Mouse (Mus musculus): ENCODE data around the gene Rfc4. TPM values are rescaled to one million over a fixed set of nuclear protein-coding genes. Genes with fewer than 3 reads are reported as not detected.

Rfc4 gene
- polyA plus RNA-seq, 1 experiment from 2014 or later, result 104 TPM

DNA sequence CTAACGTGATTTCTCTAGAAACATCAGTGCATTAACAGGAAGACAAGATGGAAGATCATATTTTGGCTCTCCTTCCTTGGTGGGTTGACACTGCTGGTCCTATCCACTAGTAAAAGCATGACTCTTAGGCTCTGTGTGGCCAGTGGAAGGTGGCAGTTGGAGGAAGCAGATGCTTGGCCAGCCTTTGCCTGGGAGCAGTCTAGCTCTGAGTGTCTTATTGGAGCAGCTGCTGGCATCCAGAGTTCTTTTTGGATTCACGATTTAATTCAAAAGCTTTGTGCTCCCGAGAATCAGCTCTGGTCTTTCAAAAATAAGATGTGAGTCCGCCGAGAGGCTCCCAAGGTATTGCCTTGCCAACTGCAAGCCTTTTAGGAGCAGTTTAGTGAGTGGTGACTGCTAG is 17.7 kb upstream of the Rfc4 start:
- no peak overlapping the region for H3K4me3 ChIP-seq (ENCODE audit: low read depth, low read length)
- H3K9ac ChIP-seq (ENCODE audit: low read depth, low read length), result no peak overlapping the region
- H3K4me1 ChIP-seq (ENCODE audit: control insufficient read depth, low read depth, low read length), result no peaks in the 10 kb centered on the region; the same call in none of the 2 replicates
- WGBS (ENCODE audit: insufficient replicate concordance), result 55% methylated on average over 5 of the region's 5 CpGs
- no peak overlapping the region for H3K4me2 ChIP-seq (ENCODE audit: low read depth, low read length)
- no peaks in the 10 kb centered on the region for H3K36me3 ChIP-seq (ENCODE audit: control insufficient read depth, insufficient read depth)
- ATAC-seq (ENCODE audit: low read depth), result no peak
- H3K9me3 ChIP-seq (replicated peaks; ENCODE audit: control insufficient read depth, low read length), result no peaks in the 10 kb centered on the region
- H3K27ac ChIP-seq (ENCODE audit: low read length), result no peak overlapping the region
- no peaks in the 10 kb centered on the region for H3K27me3 ChIP-seq (ENCODE audit: control insufficient read depth, insufficient read depth, low read depth, low read length)

DNA sequence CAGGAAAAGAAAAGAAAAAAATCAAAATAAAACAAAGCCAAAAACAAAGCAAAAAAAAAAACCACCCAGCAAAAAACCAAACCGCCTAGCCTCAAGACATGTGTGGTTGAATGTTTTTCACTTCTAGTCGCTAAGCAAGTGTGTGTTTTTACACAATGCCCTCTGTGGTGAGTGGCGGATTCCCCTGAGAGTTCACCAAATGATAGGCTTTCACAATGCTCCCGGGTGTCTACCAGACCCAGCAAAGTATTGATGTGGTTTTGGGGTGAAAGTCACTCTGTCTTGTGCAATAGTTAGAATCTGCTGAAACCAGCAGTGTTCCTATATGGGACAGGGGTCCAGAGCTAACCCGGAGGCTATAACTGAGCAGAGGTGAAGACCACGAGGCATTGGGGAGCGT is 16.8 kb upstream of the Rfc4 start:
- Histone ChIP-seq H3K9me3 (replicated peaks; ENCODE audit: control insufficient read depth, low read length) (no peaks in the 10 kb centered on the region), H3K4me1 (ENCODE audit: control insufficient read depth, low read depth, low read length) (no peaks in the 10 kb centered on the region; the same call in none of the 2 replicates), H3K9ac (ENCODE audit: low read depth, low read length) (no peak overlapping the region), H3K27ac (ENCODE audit: low read length) (no peak overlapping the region), H3K36me3 (ENCODE audit: control insufficient read depth, insufficient read depth) (no peaks in the 10 kb centered on the region), H3K4me3 (ENCODE audit: low read depth, low read length) (no peak overlapping the region), H3K4me2 (ENCODE audit: low read depth, low read length) (no peak overlapping the region), H3K27me3 (ENCODE audit: control insufficient read depth, insufficient read depth, low read depth, low read length) (no peaks in the 10 kb centered on the region)
- peak; percentile 78 for ATAC-seq (ENCODE audit: low read depth)
- 33% methylated on average over 7 of the region's 7 CpGs for WGBS (ENCODE audit: insufficient replicate concordance)

DNA sequence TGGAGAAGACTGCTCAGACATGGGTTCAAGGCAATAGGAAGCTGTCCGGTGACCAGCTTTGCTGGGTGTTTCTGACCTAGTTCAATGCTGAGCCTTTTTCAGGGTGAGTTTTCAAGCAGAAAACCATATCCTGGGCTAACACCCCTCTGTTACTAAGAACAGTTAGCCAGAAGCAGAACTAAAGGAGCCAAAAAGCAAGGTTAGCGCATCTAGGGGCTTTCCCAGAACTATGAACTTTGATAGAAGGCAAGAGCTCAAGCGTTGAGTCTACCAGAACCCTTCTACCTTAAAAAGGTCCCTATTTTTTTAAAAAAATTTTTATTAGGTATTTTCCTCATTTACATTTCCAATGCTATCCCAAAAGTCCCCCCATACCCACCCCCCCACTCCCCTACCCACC is 13.4 kb upstream of the Rfc4 start:
- whole genome bisulfite sequencing (ENCODE audit: insufficient replicate concordance), result 70% methylated on average over 3 of the region's 3 CpGs
- Histone ChIP-seq H3K4me2 (ENCODE audit: low read depth, low read length) (no peak overlapping the region), H3K9ac (ENCODE audit: low read depth, low read length) (no peak overlapping the region), H3K36me3 (ENCODE audit: control insufficient read depth, insufficient read depth) (no peaks in the 10 kb centered on the region), H3K4me1 (ENCODE audit: control insufficient read depth, low read depth, low read length) (no peaks in the 10 kb centered on the region; the same call in none of the 2 replicates), H3K27me3 (ENCODE audit: control insufficient read depth, insufficient read depth, low read depth, low read length) (no peaks in the 10 kb centered on the region), H3K4me3 (ENCODE audit: low read depth, low read length) (no peak overlapping the region), H3K9me3 (replicated peaks; ENCODE audit: control insufficient read depth, low read length) (no peaks in the 10 kb centered on the region), H3K27ac (ENCODE audit: low read length) (no peak overlapping the region)
- ATAC-seq (ENCODE audit: low read depth), result no peak

DNA sequence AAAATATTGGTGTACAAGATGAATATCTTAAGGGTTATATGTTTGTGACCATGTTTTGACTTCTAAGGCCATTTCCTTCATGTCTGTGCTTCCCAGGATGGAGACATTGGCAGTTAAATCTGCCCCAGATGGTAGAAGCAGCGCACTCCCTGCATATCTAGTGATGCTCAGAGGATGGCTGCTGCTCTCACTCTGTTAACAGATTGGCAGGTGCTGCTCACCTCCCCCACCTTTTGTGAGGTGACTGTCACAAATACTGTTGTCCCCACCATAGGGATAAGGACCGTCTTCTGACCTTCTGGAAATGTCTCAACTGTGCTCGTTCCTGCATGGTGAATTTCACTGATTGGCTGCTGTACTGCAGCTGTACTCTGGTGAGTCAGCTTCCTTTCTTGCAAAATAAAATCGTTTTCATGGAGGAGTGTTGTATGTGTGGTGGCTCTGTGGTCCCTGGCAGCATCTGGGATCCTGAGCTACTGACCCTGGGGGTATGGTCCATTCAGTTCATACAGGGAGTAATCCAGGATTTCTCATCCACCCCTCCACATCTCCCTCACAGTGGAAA is 9.0 kb upstream of the Rfc4 start:
- H3K4me2 ChIP-seq (ENCODE audit: low read depth, low read length), result no peak overlapping the region
- H3K4me1 ChIP-seq (ENCODE audit: control insufficient read depth, low read depth, low read length), result no peaks in the 10 kb centered on the region
- H3K36me3 ChIP-seq (ENCODE audit: control insufficient read depth, insufficient read depth), result no peaks in the 10 kb centered on the region
- H3K27ac ChIP-seq (ENCODE audit: low read length), result no peak overlapping the region
- no peak for ATAC-seq (ENCODE audit: low read depth)
- no peak overlapping the region for H3K9ac ChIP-seq (ENCODE audit: low read depth, low read length)
- WGBS (ENCODE audit: insufficient replicate concordance), result 33% methylated on average over 4 of the region's 4 CpGs
- no peaks in the 10 kb centered on the region for H3K27me3 ChIP-seq (ENCODE audit: control insufficient read depth, insufficient read depth, low read depth, low read length)
- no peak overlapping the region for H3K4me3 ChIP-seq (ENCODE audit: low read depth, low read length)
- H3K9me3 ChIP-seq (replicated peaks; ENCODE audit: control insufficient read depth, low read length), result no peaks in the 10 kb centered on the region

DNA sequence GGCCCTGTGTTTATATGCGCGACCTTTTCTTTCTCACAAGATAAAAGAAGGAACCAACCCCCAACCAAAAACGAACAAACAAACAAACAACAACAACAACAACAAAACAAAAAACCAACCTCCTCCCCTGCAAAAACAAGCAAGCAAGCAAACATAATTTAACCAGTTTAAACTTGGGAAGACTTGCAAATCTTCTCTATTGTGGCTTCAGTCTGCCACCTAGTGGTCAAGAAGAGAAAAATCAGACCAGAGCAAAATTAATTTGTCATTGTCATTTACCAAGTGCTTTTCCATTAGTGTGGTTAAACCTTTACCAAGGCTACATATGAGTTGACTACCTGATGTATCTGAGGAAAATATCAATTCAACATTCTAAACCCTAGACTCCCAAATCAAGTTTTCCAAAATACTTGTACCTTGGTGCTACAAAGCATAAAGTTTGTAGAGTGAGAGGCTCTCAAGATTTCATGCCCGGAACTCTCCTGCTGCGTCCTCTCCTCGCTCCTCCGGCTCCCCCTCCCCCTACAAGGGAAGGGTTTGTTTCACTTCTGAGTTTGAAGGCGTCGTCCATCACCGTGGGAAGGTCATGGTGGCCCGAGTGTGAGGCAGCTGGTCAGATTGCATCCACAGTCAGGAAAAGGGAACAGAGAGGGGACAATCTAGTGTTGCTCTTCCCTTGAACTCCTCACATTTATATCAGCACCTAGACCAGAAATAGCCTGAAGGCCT is 8.0 kb upstream of the Rfc4 start:
- H3K9ac ChIP-seq (ENCODE audit: low read depth, low read length), result no peak overlapping the region
- no peak for ATAC-seq (ENCODE audit: low read depth)
- no peaks in the 10 kb centered on the region for H3K27me3 ChIP-seq (ENCODE audit: control insufficient read depth, insufficient read depth, low read depth, low read length)
- no peak overlapping the region for H3K27ac ChIP-seq (ENCODE audit: low read length)
- H3K36me3 ChIP-seq (ENCODE audit: control insufficient read depth, insufficient read depth), result no peaks in the 10 kb centered on the region
- no peaks in the 10 kb centered on the region for H3K9me3 ChIP-seq (replicated peaks; ENCODE audit: control insufficient read depth, low read length)
- H3K4me1 ChIP-seq (ENCODE audit: control insufficient read depth, low read depth, low read length), result no peaks in the 10 kb centered on the region
- WGBS (ENCODE audit: insufficient replicate concordance), result 23% methylated on average over 11 of the region's 11 CpGs
- H3K4me3 ChIP-seq (ENCODE audit: low read depth, low read length), result no peak overlapping the region
- no peak overlapping the region for H3K4me2 ChIP-seq (ENCODE audit: low read depth, low read length)

DNA sequence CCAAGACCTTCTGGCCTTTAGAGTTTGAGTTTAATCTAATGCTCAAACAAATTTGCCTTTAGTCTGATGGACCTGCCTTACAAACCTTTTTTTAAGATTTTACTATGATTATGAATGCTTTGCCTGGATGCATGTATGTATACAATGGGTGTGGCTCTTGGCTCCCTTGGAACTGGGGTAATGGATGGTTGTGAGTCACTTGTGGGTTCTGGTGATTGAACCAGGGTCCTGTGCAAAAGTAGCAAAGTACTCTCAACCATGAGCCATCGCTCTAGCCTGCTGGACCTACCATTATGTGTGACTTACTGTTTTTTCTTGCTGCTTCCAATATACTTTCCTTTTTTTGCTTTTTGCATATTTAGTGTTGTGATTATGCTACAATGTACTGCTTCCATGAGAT is 4.8 kb upstream of the Rfc4 start:
- WGBS (ENCODE audit: insufficient replicate concordance), result 75% methylated on average over 1 of the region's 1 CpGs
- H3K27me3 ChIP-seq (ENCODE audit: control insufficient read depth, insufficient read depth, low read depth, low read length), result no peaks in the 10 kb centered on the region
- H3K36me3 ChIP-seq (ENCODE audit: control insufficient read depth, insufficient read depth), result no peaks in the 10 kb centered on the region
- no peak overlapping the region for H3K27ac ChIP-seq (ENCODE audit: low read length)
- no peak overlapping the region for H3K9ac ChIP-seq (ENCODE audit: low read depth, low read length)
- ATAC-seq (ENCODE audit: low read depth), result no peak
- no peak overlapping the region for H3K4me3 ChIP-seq (ENCODE audit: low read depth, low read length)
- no peaks in the 10 kb centered on the region for H3K9me3 ChIP-seq (replicated peaks; ENCODE audit: control insufficient read depth, low read length)
- peaks cover 6% of the 10 kb centered on the region for H3K4me1 ChIP-seq (ENCODE audit: control insufficient read depth, low read depth, low read length)
- no peak overlapping the region for H3K4me2 ChIP-seq (ENCODE audit: low read depth, low read length)

DNA sequence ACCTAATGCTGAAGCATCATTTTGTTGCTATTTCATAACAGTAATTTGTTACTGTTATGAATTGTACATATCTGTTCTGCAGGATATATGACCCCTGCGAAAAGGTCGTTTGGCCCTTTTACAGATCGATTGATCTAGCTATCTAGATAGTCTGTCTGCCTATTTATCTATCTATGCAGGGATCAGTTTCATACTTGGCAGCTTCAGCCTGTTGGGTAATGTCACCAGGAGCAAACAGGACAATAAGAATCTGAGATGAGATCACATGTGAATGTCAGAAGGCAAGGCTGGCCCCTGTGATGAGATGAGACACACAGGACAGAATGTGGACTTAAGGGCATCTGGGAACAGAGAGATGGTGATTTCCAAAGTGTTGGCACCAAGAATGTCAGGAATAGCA is 2.8 kb upstream of the Rfc4 start:
- 83% methylated on average over 3 of the region's 3 CpGs for WGBS (ENCODE audit: insufficient replicate concordance)

DNA sequence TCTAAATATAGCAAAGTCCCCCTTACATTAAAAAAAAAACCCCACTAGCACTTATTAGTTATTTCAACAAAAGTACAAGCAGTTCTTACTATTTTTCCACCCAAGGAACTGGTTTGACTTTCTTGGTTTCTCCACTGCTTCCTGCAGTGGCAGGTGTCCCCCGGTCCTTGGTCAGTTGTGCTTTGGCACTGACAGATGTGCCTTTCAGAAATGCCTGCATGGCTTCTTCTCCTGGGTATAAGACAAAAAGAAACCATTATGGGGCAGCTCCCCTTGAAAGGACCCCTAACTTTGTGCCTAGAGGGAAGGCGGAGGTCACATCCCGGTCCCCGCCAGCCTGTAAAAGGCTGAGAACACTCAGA is 245 bp downstream of the Rfc4 start:
- Histone ChIP-seq H3K36me3 (ENCODE audit: control insufficient read depth, insufficient read depth) (peaks cover 15% of the 10 kb centered on the region), H3K27me3 (ENCODE audit: control insufficient read depth, insufficient read depth, low read depth, low read length) (no peaks in the 10 kb centered on the region), H3K4me3 (ENCODE audit: low read depth, low read length) (peak overlapping the region; percentile 77), H3K27ac (ENCODE audit: low read length) (peak overlapping the region; percentile 96), H3K4me1 (ENCODE audit: control insufficient read depth, low read depth, low read length) (peaks cover 10% of the 10 kb centered on the region), H3K4me2 (ENCODE audit: low read depth, low read length) (peak overlapping the region; percentile 82), H3K9me3 (replicated peaks; ENCODE audit: control insufficient read depth, low read length) (no peaks in the 10 kb centered on the region), H3K9ac (ENCODE audit: low read depth, low read length) (peak overlapping the region; percentile 85)
- 0% methylated on average over 4 of the region's 4 CpGs for WGBS (ENCODE audit: insufficient replicate concordance)
- peak; percentile 16 for ATAC-seq (ENCODE audit: low read depth)

More for the DNA sequence above, 2.8 kb upstream of the Rfc4 start:
- Histone ChIP-seq H3K4me3 (ENCODE audit: low read depth, low read length) (no peak overlapping the region), H3K36me3 (ENCODE audit: control insufficient read depth, insufficient read depth) (no peaks in the 10 kb centered on the region), H3K9ac (ENCODE audit: low read depth, low read length) (no peak overlapping the region), H3K9me3 (replicated peaks; ENCODE audit: control insufficient read depth, low read length) (no peaks in the 10 kb centered on the region), H3K4me1 (ENCODE audit: control insufficient read depth, low read depth, low read length) (peaks cover 10% of the 10 kb centered on the region), H3K27ac (ENCODE audit: low read length) (no peak overlapping the region), H3K4me2 (ENCODE audit: low read depth, low read length) (no peak overlapping the region), H3K27me3 (ENCODE audit: control insufficient read depth, insufficient read depth, low read depth, low read length) (no peaks in the 10 kb centered on the region)
- no peak for ATAC-seq (ENCODE audit: low read depth)

DNA sequence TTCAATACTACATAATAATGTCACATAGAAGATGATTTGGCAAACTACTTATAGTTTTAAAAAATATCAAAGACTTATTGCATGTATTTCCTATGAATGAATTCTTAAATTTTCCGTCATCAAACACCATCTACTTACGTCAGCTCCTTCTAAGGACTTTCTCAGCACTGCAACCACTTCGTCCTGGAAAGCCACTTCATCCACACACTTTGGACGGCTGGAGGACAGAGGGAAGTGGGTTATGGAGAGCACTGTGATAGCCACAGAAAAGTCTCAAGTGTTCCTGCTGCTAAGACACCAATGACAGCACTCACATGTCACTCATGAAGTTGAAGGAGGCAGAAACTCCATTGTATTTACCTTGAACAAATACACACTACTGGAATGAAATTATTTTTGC is 3.1 kb downstream of the Rfc4 start:
- WGBS (ENCODE audit: insufficient replicate concordance), result 80% methylated on average over 4 of the region's 4 CpGs
- H3K27ac ChIP-seq (ENCODE audit: low read length), result no peak overlapping the region
- no peak for ATAC-seq (ENCODE audit: low read depth)
- no peak overlapping the region for H3K4me2 ChIP-seq (ENCODE audit: low read depth, low read length)
- peaks cover 10% of the 10 kb centered on the region for H3K4me1 ChIP-seq (ENCODE audit: control insufficient read depth, low read depth, low read length)
- no peaks in the 10 kb centered on the region for H3K27me3 ChIP-seq (ENCODE audit: control insufficient read depth, insufficient read depth, low read depth, low read length)
- H3K9ac ChIP-seq (ENCODE audit: low read depth, low read length), result no peak overlapping the region
- no peaks in the 10 kb centered on the region for H3K9me3 ChIP-seq (replicated peaks; ENCODE audit: control insufficient read depth, low read length)
- H3K4me3 ChIP-seq (ENCODE audit: low read depth, low read length), result no peak overlapping the region
- H3K36me3 ChIP-seq (ENCODE audit: control insufficient read depth, insufficient read depth), result peaks cover 32% of the 10 kb centered on the region
